Mouse (Mus musculus) hindbrain, embryonic 10.5 days (tissue): ENCODE measurements at regions not wholly inside any gene's neighbourhood (a gene's known extent, or its start where the extent isn't known, plus 50 kb on each side); places are given as distances from the start of the nearest gene placed in this dataset.

Experiments used
- DNase-seq: peaks from one replicate; pipeline ENCODE4 v3.0.0-alpha.2; 2017; ENCODE audit warnings: low spot score
- H3K27ac ChIP-seq: fragments of 300-500 bp; sonication (generic); 2 replicates; pipeline ENCODE4 v1.5.1; 2016; ENCODE audit warnings: mild to moderate bottlenecking, moderate library complexity
- H3K27me3 ChIP-seq: fragments of 300-500 bp; sonication (generic); 2 replicates; pipeline ENCODE4 v1.6.1; 2016; ENCODE audit warnings: mild to moderate bottlenecking; ENCODE audit not compliant: poor library complexity, insufficient read depth, severe bottlenecking
- H3K36me3 ChIP-seq: fragments of 300-500 bp; sonication (generic); 2 replicates; pipeline ENCODE4 v1.6.1; 2016; ENCODE audit warnings: mild to moderate bottlenecking, moderate library complexity
- H3K4me1 ChIP-seq: fragments of 300-500 bp; sonication (generic); replicated peaks from 2 replicates; pipeline ENCODE4 v1.6.1; 2016; ENCODE audit warnings: mild to moderate bottlenecking
- H3K4me3 ChIP-seq: fragments of 300-500 bp; sonication (generic); 2 replicates; pipeline ENCODE4 v1.5.1; 2016; ENCODE audit warnings: mild to moderate bottlenecking, moderate library complexity
- H3K9me3 ChIP-seq: fragments of 300-500 bp; sonication (generic); 2 replicates; pipeline ENCODE4 v1.6.1; 2016; ENCODE audit warnings: mild to moderate bottlenecking, moderate library complexity
- WGBS: fragments of 180-500 bp; shearing (Covaris S2); methylation state at CpG from one replicate; pipeline ENCODE4 v1.1.7; 2016; 5-methylcytosine and 5-hydroxymethylcytosine counted together

GRCm38 (mm10) chr14:118318524-118318923 is 51.8 kb downstream of the Gm9376 start:
- H3K27me3 ChIP-seq = peaks cover 54% of the 10 kb centered on the region
- no peak overlapping the region for H3K4me3 ChIP-seq
- WGBS = 52% methylated on average over 11 of the region's 11 CpGs
- no peaks in the 10 kb centered on the region for H3K9me3 ChIP-seq
- H3K36me3 ChIP-seq = no peaks in the 10 kb centered on the region
- peaks cover 19% of the 10 kb centered on the region for H3K4me1 ChIP-seq
- no peak overlapping the region for H3K27ac ChIP-seq
- DNase-seq = no peak

GRCm38 (mm10) chr14:118320101-118320500 is 53.3 kb downstream of the Gm9376 start:
- no peak overlapping the region for H3K27ac ChIP-seq
- no peaks in the 10 kb centered on the region for H3K9me3 ChIP-seq
- no peak overlapping the region for H3K4me3 ChIP-seq
- no peaks in the 10 kb centered on the region for H3K36me3 ChIP-seq
- H3K4me1 ChIP-seq = peaks cover 21% of the 10 kb centered on the region
- H3K27me3 ChIP-seq = peaks cover 70% of the 10 kb centered on the region
- 90% methylated on average over 4 of the region's 4 CpGs for WGBS
- no peak for DNase-seq

- H3K27me3 ChIP-seq = peaks cover 78% of the 10 kb centered on the region
- H3K27ac ChIP-seq = no peak overlapping the region
- no peaks in the 10 kb centered on the region for H3K9me3 ChIP-seq
- DNase-seq = no peak
- H3K4me1 ChIP-seq = peaks cover 21% of the 10 kb centered on the region
- WGBS = 92% methylated on average over 3 of the region's 3 CpGs
- no peak overlapping the region for H3K4me3 ChIP-seq
- no peaks in the 10 kb centered on the region for H3K36me3 ChIP-seq
Observed at GRCm38 (mm10) chr14:118321083-118321482, 54.3 kb downstream of the Gm9376 start.

- no peaks in the 10 kb centered on the region for H3K9me3 ChIP-seq
- peak; percentile 52 for DNase-seq
- 11% methylated on average over 26 of the region's 26 CpGs for WGBS
- H3K36me3 ChIP-seq = no peaks in the 10 kb centered on the region
- peak overlapping the region; percentile 78 for H3K27ac ChIP-seq
- peaks cover 77% of the 10 kb centered on the region for H3K27me3 ChIP-seq
- peaks cover 21% of the 10 kb centered on the region for H3K4me1 ChIP-seq
- H3K4me3 ChIP-seq = peak overlapping the region; percentile 50
Observed at GRCm38 (mm10) chr14:118322003-118322821, 55.5 kb downstream of the Gm9376 start.

- Histone ChIP-seq H3K9me3 (no peaks in the 10 kb centered on the region), H3K36me3 (no peaks in the 10 kb centered on the region), H3K27ac (peak overlapping the region; percentile 78), H3K4me3 (peak overlapping the region; percentile 50), H3K4me1 (peaks cover 21% of the 10 kb centered on the region), H3K27me3 (peaks cover 73% of the 10 kb centered on the region)
- WGBS = 9% methylated on average over 11 of the region's 11 CpGs
- peak; percentile 37 for DNase-seq
Observed at GRCm38 (mm10) chr14:118322865-118323264, 56.1 kb downstream of the Gm9376 start.

- H3K36me3 ChIP-seq = no peaks in the 10 kb centered on the region
- no peaks in the 10 kb centered on the region for H3K4me1 ChIP-seq
- no peak overlapping the region for H3K27ac ChIP-seq
- WGBS = 80% methylated on average over 3 of the region's 3 CpGs
- no peak for DNase-seq
- no peaks in the 10 kb centered on the region for H3K9me3 ChIP-seq
- H3K4me3 ChIP-seq = no peak overlapping the region
- H3K27me3 ChIP-seq = no peaks in the 10 kb centered on the region
Observed at GRCm38 (mm10) chr14:118338071-118338470, 71.3 kb downstream of the Gm9376 start.

- no peak for DNase-seq
Observed at GRCm38 (mm10) chr14:118362931-118363330, 96.2 kb downstream of the Gm9376 start.

GRCm38 (mm10) chr14:118363391-118363821 is 96.6 kb downstream of the Gm9376 start:
- peaks cover 31% of the 10 kb centered on the region for H3K27me3 ChIP-seq
- H3K9me3 ChIP-seq = no peaks in the 10 kb centered on the region
- WGBS = 86% methylated on average over 21 of the region's 21 CpGs
- no peak overlapping the region for H3K4me3 ChIP-seq
- H3K36me3 ChIP-seq = no peaks in the 10 kb centered on the region
- DNase-seq = no peak
- peaks cover 26% of the 10 kb centered on the region for H3K4me1 ChIP-seq
- no peak overlapping the region for H3K27ac ChIP-seq

More at GRCm38 (mm10) chr14:118362931-118363330, 96.2 kb downstream of the Gm9376 start:
- Histone ChIP-seq H3K4me1 (peaks cover 22% of the 10 kb centered on the region), H3K36me3 (no peaks in the 10 kb centered on the region), H3K27ac (no peak overlapping the region), H3K9me3 (no peaks in the 10 kb centered on the region), H3K4me3 (no peak overlapping the region), H3K27me3 (peaks cover 28% of the 10 kb centered on the region)
- WGBS = 73% methylated on average over 11 of the region's 11 CpGs

- DNase-seq = no peak
- Histone ChIP-seq H3K4me1 (peaks cover 54% of the 10 kb centered on the region), H3K4me3 (no peak overlapping the region), H3K9me3 (no peaks in the 10 kb centered on the region), H3K27me3 (peaks cover 47% of the 10 kb centered on the region), H3K27ac (peak overlapping the region; percentile 50), H3K36me3 (no peaks in the 10 kb centered on the region)
- WGBS = 69% methylated on average over 4 of the region's 4 CpGs
Observed at GRCm38 (mm10) chr14:118366522-118366921, 99.8 kb downstream of the Gm9376 start.

GRCm38 (mm10) chr14:118368619-118369431 is 102.1 kb downstream of the Gm9376 start:
- H3K4me1 ChIP-seq = peaks cover 50% of the 10 kb centered on the region
- H3K4me3 ChIP-seq = peak overlapping the region; percentile 6
- H3K27me3 ChIP-seq = peaks cover 44% of the 10 kb centered on the region
- H3K9me3 ChIP-seq = no peaks in the 10 kb centered on the region
- WGBS = 14% methylated on average over 9 of the region's 9 CpGs
- peak overlapping the region; percentile 80 for H3K27ac ChIP-seq
- peak; percentile 78 for DNase-seq
- no peaks in the 10 kb centered on the region for H3K36me3 ChIP-seq

- H3K4me1 ChIP-seq = peaks cover 46% of the 10 kb centered on the region
- peaks cover 41% of the 10 kb centered on the region for H3K27me3 ChIP-seq
- 94% methylated on average over 15 of the region's 15 CpGs for WGBS
- H3K27ac ChIP-seq = no peak overlapping the region
- H3K4me3 ChIP-seq = no peak overlapping the region
- H3K9me3 ChIP-seq = no peaks in the 10 kb centered on the region
- no peaks in the 10 kb centered on the region for H3K36me3 ChIP-seq
- no peak for DNase-seq
Observed at GRCm38 (mm10) chr14:118371336-118371735, 104.6 kb downstream of the Gm9376 start.

- 90% methylated on average over 10 of the region's 10 CpGs for WGBS
- H3K9me3 ChIP-seq = no peaks in the 10 kb centered on the region
Observed at GRCm38 (mm10) chr14:118374819-118375520, 108.2 kb downstream of the Gm9376 start.

More at GRCm38 (mm10) chr14:118374819-118375520, 108.2 kb downstream of the Gm9376 start:
- no peak overlapping the region for H3K27ac ChIP-seq
- H3K27me3 ChIP-seq = peaks cover 40% of the 10 kb centered on the region
- DNase-seq = no peak
- no peaks in the 10 kb centered on the region for H3K36me3 ChIP-seq
- H3K4me1 ChIP-seq = peaks cover 16% of the 10 kb centered on the region
- no peak overlapping the region for H3K4me3 ChIP-seq
